Mouse (Mus musculus): ENCODE data around the gene Rnf186. TPM values are rescaled to one million over a fixed set of nuclear protein-coding genes. Genes with fewer than 3 reads are reported as not detected.
A peak's percentile ranks its signal among the peaks of the same experiment; 100 is the strongest.
"Not testable (repeated sequence)": the region's sequence is repeated elsewhere in the genome, so short reads cannot be mapped to it uniquely, and the experiment has no call there.

Rnf186 gene
- total RNA-seq, 4 experiments from 2014 or later = not detected

- peak; percentile 78 for DNase-seq
These were observed 5.4 kb downstream of the Rnf186 start for GRCm38 (mm10) chr4:138972139-138972826.

DNA sequence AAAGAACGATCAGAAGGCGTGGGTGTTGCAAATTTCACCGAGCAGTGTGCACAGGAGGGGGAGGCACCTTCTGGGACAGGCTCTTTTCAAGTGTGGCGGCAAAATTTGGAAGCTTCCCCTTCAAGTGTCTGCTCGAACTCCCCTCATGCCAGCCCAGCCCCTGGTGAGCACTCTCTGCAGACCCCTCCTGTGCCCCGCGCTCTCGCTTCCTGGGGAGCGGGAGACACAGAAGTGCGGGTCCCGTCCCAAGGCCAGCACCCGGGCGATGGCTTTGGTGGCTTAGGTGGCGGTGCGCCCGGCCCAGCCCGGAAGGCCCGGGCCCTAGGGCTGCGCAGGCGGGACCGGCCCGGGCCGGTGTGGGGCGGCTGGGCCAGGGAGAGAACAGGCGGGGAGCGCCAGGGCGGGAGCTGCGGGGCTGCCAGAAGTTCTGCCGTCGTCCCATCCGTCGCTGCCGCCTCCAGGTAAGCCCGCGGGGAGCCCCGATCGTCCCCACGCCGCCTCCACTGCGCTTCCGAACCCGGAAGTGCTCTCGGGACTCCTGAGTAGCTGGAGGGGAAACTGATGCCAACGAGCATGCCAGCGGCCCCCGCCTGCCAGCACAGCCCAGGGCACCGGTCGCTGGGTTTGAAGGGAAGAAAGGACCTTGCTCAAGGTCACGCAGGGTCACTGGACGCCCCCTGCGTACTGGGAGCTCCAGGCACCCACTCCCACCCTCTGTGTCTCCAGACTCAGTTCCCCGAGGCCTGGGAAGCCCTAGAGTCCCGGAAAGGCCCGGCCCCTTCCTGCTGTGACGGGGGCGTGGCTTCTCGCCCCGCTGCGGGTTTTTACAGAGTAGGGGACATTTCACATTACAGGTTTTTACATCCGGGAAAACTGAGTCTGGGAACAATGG lies 6.2 kb downstream of the Rnf186 start, which contains the start of gene Tmco4:
Gene Tmco4 (plus strand): TSS at position 62 of the 892 bp plus-strand sequence.
- peak; percentile 71 for DNase-seq

DNA sequence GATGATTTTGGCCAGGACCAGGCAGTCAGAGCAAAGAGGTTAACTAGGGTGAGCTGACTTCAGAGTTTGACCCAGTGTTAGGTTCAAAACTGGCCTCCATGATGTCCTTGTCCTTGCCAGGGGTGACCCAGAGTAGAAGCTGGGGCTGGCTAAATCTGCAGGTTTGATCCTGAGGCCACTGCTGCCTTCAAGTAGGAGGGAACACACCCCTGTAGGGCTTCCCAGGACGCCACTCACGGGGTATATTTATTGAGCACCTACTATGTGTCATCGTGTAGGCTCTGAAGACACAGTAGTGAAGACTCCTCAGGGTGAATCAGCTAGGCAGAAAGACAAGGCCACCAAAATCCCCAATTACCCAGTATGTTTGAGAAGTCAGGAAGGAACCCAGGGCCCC lies 6.8 kb downstream of the Rnf186 start:
- DNase-seq = no peak

DNA sequence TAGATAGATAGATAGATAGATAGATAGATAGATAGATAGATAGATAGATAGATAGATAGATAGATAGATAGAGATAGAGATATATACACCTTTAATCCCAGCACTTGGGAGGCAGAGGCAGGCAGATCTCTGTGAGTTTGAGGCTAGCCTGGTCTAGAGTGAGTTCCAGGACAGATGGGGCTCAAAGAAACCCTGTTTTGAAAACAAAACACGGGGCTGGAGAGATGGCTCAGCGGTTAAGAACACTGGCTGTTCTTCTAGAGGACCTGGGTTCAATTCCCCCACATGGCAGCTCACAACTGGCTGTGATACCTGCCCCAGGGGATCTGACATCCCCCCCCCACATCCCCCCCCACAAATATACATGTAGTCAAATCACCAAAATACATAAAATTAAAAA lies 7.6 kb downstream of the Rnf186 start:
- DNase-seq = not testable (repeated sequence)

DNA sequence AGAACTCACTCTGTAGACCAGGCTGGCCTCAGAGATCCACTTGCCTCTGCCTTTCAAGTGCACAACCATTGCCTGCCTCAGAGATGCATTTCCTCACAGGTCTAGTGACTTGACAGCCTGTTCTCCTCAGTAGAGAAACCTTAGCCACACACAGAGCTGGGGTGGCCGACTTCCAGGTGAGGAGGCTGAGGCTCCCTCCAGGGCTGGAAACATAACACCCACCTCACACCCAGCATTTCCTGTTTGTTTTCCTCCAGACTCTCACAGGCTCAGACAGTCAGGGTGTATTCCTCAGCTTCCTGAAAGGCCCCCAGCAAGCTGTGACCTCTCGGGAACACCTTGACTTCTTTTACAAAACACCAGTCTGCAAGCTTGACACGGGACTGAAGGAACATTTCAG lies 8.3 kb downstream of the Rnf186 start:
- no peak for DNase-seq

GRCm38 (mm10) chr4:138976046-138976445 lies 9.1 kb downstream of the Rnf186 start:
- DNase-seq = no peak

DNA sequence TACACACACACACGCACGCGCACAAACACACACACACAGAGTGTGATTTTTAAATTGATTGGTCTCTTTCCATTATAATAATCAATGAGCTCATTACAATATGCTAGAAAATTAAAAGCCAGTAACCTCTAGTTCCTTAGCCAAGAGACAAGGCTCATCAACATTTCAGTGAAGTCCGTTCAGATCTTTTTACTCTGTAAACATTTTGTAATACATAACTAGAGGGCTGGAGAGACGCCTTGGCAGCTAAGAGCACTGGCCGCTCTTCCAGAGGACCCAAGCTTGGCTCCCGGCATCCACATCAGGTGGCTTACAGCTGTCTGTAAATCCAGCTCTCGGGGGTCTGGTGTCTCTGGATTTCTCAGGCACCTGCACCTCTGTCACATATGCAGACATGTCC lies 13.1 kb downstream of the Rnf186 start:
- no peak for DNase-seq

DNA sequence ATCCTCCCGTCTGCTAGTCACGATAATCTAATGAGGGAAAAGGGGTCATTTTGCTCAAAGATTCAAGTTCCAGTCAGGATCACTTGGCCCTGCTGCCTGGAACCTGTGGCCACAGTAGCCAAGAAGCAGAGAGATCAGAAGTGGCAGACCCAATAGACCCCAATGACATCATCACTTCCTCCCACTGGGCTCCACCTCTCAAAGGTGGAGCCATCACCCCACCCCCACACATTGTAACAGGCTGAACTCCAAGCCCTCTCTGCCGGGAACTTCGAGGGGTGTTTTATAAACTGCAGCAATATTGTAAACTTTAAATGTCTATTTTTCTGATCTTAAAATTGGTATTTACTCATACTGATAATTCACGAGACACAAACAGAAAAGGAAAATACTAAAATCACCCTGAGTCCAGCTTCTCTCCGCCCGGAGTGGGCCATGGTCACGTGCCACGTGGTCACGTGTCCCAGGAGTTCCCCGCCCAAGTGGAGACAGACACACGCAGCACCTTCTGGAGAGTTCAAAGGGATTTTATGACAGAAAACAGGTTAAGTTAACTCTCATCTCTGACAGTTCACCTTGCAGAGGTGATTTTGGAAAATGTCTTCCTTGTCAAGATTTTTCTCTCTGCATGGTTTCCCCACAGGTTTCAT lies 14.0 kb downstream of the Rnf186 start:
- DNase-seq = no peak

DNA sequence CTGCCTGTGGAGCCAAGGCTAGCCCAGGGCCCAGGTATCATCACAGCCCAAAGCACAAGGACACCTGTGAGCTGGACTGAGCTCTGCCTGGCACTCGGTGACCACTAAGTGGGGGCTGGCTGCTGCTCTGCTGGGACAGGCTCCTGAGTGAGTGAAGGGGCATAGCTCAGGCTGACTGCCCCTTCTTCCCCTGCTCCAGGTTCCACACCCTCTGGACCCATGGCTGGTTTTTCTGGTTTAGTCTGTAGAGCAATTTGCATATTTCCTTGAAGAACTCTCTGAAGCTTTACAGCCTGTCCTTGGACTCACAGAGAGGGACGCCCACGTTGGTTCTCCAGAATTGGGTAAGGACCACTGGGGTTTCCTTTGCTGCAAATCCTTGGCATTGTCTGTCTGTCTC lies 16.5 kb downstream of the Rnf186 start:
- DNase-seq = no peak

- DNase-seq = no peak
These were observed 17.8 kb downstream of the Rnf186 start for GRCm38 (mm10) chr4:138984744-138985143.

GRCm38 (mm10) chr4:138986280-138986679 lies 19.4 kb downstream of the Rnf186 start:
- no peak for DNase-seq

DNA sequence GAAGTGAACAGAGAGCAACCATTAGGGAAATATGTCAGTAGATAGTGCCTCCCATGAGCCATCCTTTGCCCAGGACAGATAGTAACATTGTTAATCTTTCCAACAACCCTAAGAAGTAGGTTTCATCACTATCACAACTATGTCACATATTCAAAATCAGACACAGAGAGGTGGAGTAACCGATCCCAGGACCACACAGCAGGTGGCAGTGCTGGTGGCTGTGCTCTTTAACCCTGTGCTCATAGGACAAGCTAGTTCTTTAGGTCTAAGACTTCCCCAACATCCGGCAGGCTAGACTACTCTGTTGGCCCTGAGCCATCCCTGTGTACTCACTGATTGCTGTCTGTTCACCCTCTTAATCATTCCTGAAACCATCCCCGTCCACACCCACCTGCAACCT lies 27.5 kb downstream of the Rnf186 start:
- DNase-seq = no peak

DNA sequence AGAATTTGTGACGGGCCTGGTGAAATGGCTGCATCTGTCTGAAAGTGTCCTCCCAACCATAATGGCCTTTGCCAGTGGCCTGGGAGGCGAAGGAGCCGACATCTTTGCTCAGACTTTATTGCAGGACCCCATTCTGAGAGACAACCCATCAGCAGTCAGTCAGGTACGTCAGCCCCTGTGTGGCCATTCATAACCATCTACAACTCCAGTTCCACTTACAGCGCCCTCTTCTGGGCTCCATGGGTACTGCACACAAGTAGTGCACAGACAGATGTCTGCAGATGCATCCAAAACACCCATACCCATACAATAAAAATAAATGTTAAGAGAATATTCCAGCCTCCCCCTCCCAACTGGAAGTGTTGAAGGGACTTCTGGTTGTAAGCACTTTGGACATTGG lies 29.5 kb downstream of the Rnf186 start:
- no peak for DNase-seq

DNA sequence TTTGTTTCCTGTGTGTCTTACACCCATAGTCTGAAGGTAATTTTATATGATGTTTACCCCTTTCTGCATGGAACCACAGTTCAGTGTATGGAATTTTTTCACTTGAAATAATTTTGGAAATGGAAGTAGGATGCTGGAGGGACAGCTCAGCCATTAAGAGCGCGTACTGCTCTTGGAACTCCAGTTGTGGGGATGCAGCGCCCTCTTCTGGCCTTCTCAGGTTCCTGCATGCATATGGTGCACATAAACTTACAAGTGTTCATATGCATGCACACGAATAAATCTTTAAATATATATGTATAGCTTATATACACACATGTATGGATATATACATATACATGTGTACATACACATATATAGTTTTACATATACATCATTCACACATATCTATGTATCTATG lies 30.2 kb downstream of the Rnf186 start:
- no peak for DNase-seq

DNA sequence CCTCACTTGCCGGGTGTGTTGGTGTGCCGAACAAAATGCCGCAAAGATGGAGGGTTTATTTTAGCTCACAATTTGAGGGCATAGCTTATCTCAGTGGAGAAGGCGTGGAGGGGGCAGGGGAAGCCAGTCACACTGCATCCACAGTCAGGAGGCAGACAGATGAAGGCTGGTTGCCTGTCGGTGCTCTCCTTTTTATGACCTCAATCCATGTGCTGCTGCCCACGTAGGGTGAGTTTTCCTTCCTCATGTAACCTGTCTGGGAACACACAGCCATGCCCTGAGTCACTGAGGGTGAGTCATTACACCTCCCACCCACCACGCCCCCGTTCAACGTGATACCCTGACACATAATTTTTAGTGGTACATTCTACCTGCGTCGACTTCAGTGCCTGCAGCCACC lies 31.7 kb downstream of the Rnf186 start:
- no peak for DNase-seq

- DNase-seq = no peak
These were observed 34.1 kb downstream of the Rnf186 start for GRCm38 (mm10) chr4:139001026-139001425.

GRCm38 (mm10) chr4:139001433-139001832 lies 34.5 kb downstream of the Rnf186 start:
- peak; percentile 36 for DNase-seq

DNA sequence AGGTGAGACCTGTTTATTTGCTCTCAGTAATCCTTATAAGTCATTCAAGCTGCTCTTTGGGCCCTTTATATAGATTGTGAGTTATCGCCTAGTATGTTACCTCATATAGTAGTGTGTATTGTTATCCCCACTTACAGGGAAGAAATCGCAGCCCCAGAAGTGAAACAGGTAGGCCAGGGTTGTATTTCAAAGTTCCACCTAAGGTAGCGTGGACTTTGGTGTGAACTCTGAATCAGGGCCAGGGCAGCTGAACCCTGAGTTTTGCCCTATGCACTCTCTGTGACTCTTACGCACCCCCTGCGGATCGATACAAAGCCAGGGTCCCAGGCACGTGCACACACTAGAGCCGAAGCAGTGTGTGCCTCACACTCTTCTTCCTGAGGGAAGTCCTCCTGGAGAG lies 37.2 kb downstream of the Rnf186 start:
- DNase-seq = no peak

DNA sequence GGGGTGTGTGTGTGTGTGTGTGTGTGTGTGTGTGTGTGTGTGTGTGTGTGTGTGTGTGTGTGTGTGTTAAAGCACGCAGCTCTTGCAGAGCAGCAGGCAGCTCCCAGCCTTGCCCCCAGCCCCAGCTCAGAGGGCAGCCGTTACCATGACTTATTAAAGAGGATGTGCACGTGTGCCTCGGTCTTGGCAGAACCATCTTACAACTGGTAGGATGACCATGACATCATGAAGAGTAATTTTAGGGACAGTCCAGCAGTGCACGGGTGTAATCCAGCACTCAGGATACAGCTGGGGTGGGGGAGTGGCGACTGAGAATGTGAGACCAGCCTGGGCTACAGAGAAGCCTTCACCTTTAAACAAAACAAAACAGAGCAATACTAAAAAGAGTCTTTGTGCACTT lies 38.3 kb downstream of the Rnf186 start:
- no peak for DNase-seq

- DNase-seq = no peak
These were observed 40.4 kb downstream of the Rnf186 start for GRCm38 (mm10) chr4:139007353-139007752.

DNA sequence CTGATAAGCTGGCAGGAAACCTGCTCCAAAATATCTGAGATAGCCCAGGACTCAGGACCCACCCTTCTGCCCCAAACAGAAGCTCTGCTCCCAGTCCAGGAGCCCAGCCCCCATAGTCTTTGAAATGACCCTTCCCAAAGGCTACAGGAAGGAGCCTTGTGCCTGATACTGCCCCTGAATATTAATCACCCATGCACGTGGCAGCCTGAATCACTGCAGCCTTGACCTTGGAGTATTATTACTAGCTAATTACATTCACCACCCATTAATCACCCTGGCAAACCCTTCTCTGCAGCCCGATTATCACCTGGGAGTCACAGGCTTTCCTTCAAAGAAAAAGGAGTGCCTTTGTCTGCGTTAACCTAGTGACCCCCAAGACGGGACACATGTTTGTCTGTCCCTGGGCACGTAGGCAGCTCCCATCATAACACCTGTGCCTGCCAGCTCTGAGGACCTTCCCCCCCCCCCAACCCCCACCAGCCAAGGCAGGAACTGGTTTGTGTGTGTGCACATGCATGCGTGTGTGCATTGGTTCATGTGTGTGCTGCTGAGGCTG lies 41.1 kb downstream of the Rnf186 start:
- DNase-seq = peak; percentile 50

DNA sequence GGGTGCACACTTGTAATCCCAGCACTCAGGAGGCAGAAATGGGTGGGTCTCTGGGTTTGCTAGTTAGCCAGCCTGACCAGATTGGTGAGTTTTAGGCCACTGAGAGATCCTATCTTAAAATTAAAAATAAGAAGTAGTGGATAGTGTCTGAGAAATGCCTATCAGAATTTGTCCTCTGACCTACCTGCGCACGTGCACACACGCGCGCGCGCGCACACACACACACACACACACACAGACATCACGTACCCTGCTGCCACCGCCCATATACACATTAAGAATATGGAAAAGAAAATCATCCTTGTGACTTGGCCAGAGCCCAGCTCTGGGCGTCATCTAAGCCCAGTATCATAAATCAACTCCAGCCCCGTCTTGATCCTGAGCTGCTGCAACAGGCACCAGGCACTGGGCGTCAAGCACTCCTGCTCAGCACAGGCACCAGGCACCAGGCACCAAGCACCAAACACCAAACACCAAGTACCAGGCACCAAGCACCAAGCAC lies 44.3 kb downstream of the Rnf186 start:
- no peak for DNase-seq

GRCm38 (mm10) chr4:139013281-139013680 lies 46.4 kb downstream of the Rnf186 start:
- DNase-seq = peak; percentile 47

Data from adrenal gland, adult 8-10 months (tissue).